Mouse (Mus musculus) adrenal gland, adult 8-10 months (tissue): ENCODE data around the gene Itgb1. TPM values are rescaled to one million over a fixed set of nuclear protein-coding genes. Genes with fewer than 3 reads are reported as not detected.
A peak's percentile ranks its signal among the peaks of the same experiment; 100 is the strongest.

Experiments used
- DNase-seq: peaks from one replicate; pipeline ENCODE4 v3.0.0; 2022
- total RNA-seq, 4 experiments: library from RNA; stranded (reverse); gene quantifications; 2 replicates each; pipeline ENCODE4 v1.2.4; 2022

The Itgb1 gene
- 100 to 1,000 TPM; 230 to 269 (median 241) TPM for total RNA-seq

DNA sequence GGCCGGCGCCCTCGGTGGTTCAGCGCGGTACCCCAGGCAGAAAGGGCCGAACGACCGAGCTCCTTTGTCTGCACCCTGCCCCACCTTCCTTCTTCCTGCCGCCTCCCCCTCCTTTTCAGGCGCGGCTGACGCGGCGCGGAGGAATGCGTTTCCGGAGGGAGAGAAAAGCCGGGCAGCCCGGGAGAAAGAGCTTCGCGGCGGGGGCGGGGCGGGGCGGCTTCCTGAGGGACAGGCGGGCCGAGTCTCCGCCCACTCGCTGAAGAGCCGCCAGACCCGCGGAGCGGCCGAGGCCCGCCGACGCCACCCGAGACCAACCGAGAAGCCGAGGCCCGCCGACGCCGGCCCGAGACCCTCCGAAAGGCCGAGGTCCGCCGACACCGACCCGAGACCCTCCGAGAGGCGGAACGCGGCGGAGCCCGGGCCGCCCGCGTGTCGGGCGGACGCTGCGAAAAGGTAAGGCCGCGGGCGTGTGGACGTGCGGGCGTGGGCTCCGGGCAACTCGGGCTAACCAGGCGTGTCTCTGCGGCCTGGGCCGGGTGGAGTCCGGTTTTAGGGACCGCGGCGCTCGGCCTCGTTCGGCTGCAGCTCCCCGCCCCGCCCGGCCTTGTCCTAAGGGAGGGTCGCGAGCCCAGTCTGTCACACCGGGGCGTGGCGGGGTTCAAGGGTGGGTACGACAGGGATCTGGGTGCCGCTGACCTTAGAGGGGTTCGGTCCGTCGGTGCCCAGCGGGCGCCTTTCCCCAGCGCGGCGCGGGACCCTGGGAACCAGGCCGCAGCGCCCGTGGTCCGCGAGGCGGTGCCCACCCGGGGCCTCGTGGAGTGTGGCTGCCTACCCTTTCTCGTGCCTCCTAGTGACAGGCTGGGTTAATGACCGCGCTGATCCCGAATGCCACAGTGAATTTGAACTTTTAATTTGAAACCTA, at the start of gene Itgb1:
Itgb1 (plus strand) TSS at position 148 of the 922 bp plus-strand sequence.
- peak; percentile 93 for DNase-seq

DNA sequence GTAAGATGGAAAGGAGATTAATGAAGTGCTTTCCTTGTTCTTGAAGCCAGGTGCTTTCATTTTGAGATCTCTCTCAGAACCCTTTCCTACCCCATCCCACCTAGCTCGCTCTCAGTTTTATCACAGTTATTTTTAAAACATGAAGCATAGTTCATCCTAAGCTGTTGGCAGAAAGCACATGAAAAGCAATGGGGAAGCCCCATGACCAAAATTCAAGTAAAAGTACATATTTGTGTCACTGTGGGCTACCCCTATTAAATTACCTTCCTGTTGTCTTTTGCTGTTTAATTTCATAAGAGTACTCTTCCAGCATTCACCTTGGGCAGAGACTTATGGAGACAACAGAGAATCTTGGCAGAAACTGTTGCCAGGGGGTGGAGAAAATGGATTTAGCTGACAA, 42.4 kb upstream of the Itgb1 start:
- no peak for DNase-seq

GRCm38 (mm10) chr8:128645452-128645851, 40.0 kb upstream of the Itgb1 start:
- DNase-seq, result no peak

DNA sequence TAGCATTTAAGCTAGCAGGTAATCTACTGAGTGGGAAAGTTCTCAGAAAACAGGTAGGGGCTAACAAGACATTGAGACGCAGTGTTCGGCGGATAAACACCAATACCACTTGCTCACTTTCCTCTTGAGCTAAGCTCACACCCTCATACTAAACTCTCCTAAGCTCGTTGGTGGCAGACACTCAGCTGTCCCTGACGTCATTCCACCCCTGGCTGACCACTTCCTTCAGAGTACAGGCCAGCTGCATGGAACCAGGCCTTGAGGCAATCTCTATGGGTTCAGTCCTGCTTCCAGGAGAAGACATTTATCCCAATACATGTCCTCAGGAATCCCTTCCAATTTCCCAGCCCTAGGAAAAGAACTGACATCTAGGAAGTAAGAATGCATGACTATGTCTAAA, 39.0 kb upstream of the Itgb1 start:
- DNase-seq, result no peak

- peak; percentile 47 for DNase-seq
Measured at GRCm38 (mm10) chr8:128648071-128648470, 37.4 kb upstream of the Itgb1 start.

- no peak for DNase-seq
Measured at GRCm38 (mm10) chr8:128650331-128650855, 35.1 kb upstream of the Itgb1 start.

- DNase-seq, result no peak
Measured at GRCm38 (mm10) chr8:128652399-128653109, 32.9 kb upstream of the Itgb1 start.

- no peak for DNase-seq
Measured at GRCm38 (mm10) chr8:128653642-128654364, 31.7 kb upstream of the Itgb1 start.

DNA sequence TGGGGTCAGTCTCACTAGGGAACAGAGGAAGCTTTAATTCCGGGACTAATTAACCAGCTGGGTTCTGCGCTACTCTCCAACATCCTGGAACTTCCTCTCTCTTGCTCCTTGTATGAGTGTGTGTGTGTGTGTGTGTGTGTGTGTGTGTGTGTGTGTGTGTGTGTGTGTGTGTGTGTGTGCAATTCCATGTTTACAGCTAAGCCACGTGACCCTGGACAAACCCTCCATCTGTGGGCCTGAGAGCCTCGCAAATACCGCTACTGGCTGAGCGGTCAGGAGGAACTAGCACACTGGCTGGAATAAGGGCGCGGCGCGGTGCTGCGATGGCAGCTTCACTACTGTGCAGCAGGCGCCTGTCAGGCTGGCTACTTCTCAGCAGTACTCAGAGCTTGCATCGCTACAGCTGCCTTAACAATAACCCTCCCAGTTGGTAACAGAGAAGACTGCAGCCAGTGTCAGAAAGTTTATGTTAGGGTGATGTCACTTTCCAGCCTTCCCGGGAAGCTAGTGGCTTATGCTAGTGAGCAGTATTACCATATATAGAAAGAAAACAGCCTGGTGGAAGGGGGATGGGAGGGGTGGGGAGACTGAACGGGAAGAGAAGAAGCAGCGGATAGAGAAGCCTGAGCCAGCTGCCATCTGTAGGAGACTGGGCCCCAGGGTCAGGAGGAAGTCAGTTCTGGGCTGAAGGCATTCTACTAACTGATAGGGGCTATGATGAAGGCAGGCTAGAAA, 30.9 kb upstream of the Itgb1 start:
- DNase-seq, result peak; percentile 64

DNA sequence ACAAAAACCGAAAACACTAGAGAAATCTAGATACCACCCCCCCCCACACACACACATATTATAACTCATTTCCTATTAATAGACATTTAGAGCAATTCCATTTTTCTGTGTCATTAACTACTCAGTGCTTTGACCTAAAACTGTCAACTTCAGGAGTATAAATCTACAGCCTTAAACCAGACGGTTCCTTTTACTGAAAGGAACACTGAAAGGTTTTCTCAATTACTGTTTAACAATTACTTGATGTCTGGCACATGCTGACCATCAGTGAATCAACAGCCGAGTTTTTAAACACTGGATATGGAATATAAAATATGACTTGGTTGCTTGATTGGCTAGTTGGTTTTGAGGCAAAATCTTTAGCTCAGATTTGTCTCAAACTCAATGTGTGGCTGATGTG, 23.3 kb upstream of the Itgb1 start:
- no peak for DNase-seq

GRCm38 (mm10) chr8:128662696-128663095, 22.8 kb upstream of the Itgb1 start:
- no peak for DNase-seq

DNA sequence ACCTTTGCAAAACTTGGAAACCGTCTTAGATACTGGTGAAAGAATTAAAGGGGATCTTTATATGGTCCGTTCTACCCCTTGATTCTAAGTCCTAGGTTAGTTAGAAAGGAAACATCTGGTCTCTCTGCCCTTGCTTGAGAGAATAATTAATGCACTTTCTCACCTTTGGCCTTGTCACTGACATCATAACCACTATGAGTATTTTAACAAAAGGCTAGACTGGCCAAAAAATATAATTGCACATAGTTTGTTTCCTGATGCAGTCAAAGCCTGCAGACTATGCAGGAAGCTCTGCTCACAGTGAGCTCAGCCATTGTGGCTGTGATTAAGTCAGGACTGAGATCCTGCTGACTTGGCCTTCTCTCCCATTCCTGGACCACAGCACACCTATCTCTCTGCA, 22.3 kb upstream of the Itgb1 start:
- no peak for DNase-seq

GRCm38 (mm10) chr8:128666576-128667263, 18.7 kb upstream of the Itgb1 start:
- DNase-seq, result no peak

DNA sequence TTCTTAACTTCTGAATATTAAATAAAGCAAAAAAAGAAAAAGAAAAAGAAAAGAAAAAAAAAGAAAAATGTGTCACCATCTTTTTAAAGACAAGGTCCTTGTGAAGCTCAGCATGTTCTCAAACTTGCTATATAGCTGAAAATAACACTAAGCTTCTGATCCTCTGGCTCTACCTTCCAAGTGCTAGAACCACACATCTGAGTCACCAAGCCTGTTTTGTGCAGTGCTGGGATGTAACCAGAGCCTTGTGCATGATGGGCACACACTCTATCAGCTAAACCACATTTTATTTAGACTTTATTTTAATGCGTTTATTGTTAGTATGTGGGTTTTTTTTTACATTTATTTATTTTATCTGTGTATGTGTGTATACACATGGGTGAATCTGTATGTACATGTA, 13.6 kb upstream of the Itgb1 start:
- no peak for DNase-seq

GRCm38 (mm10) chr8:128672441-128672840, 13.0 kb upstream of the Itgb1 start:
- DNase-seq, result no peak

GRCm38 (mm10) chr8:128672950-128673349, 12.5 kb upstream of the Itgb1 start:
- DNase-seq, result no peak

- DNase-seq, result no peak
Measured at GRCm38 (mm10) chr8:128675848-128676629, 9.4 kb upstream of the Itgb1 start.

GRCm38 (mm10) chr8:128679909-128680308, 5.5 kb upstream of the Itgb1 start:
- DNase-seq, result no peak

DNA sequence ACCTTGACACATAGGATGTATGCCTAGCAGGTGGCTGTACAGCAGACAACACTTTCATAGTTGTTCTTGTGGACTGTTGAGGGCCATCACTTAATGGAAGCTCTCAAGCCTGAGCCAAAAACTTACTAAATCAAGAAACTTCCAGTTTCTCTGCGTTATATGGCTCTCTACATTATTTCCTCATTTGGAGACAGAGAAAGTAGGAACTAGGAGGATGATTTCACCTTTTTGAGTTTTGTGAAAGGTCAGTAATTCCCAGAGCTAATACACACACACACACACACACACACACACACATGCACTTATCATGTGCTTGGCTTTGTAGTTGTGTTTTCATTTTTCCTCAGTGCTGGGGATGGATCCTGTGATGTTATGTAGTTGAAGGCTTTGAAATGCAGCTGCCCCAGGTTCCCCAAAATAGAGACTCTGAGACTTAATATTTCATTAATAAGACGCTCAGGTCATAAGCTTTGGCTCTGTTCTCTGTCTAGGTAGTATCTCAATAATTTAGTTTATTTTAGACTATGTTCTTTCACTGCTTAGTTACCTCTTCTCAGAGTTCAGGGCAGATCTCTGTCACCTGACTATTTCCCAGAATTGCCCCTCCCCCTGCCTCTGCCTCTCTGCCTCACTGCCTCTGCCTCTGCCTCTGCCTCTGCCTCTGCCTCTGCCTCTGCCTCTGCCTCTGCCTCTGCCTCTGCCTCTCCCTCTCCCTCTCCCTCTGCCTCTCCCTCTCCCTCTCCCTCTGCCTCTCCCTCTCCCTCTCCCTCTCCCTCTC, 4.7 kb upstream of the Itgb1 start:
- DNase-seq, result no peak

DNA sequence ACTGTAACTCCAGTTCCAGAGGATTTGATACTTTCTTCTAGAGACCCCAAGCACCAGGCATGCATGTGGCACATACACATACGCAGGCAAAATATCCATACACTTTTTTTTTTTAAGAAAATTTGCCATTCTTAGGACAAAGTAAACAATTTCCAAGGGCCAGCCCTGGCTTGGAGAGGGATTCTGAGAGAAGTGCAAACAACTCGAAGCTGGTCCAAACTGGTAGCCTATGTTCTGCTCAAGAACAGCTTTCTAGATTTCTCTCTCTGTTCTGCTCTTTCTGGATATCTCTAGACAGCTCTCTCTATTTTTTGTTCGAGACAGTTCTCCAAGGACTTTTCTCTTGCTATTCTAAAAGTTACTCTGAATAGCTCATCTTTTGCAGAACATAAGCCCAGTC, 3.5 kb upstream of the Itgb1 start:
- DNase-seq, result no peak
